Mouse (Mus musculus) forebrain, embryonic 15.5 days (tissue): ENCODE measurements around the gene Gm49450. TPM values are rescaled to one million over a fixed set of nuclear protein-coding genes. Genes with fewer than 3 reads are reported as not detected.
"Not testable (repeated sequence)": the region's sequence is repeated elsewhere in the genome, so short reads cannot be mapped to it uniquely, and the experiment has no call there.

Experiments used
- ATAC-seq: fragments of 200-750 bp; cut with Nextera tagmentation; replicated peaks from 2 replicates; pipeline ENCODE4 v1.8.0; 2017; ENCODE audit warnings: mild to moderate bottlenecking, moderate TSS enrichment, moderate library complexity
- H3K27ac ChIP-seq: fragments of 300-500 bp; sonication (generic); replicated peaks from 2 replicates; pipeline ENCODE4 v1.5.1; 2015; ENCODE audit warnings: mild to moderate bottlenecking, inconsistent platforms
- H3K27me3 ChIP-seq: fragments of 300-500 bp; sonication (generic); 2 replicates; pipeline ENCODE4 v1.6.1; 2015; ENCODE audit warnings: inconsistent platforms
- H3K36me3 ChIP-seq: fragments of 300-500 bp; sonication (generic); 2 replicates; pipeline ENCODE4 v1.6.1; 2015; ENCODE audit warnings: mild to moderate bottlenecking, inconsistent platforms
- H3K4me1 ChIP-seq: fragments of 300-500 bp; sonication (generic); 2 replicates; pipeline ENCODE4 v1.6.1; 2015; ENCODE audit warnings: inconsistent platforms
- H3K4me2 ChIP-seq: fragments of 300-500 bp; sonication (generic); replicated peaks from 2 replicates; pipeline ENCODE4 v1.6.1; 2015; ENCODE audit warnings: mild to moderate bottlenecking, inconsistent platforms
- H3K4me3 ChIP-seq: fragments of 300-500 bp; sonication (generic); 2 replicates; pipeline ENCODE4 v1.5.1; 2015; ENCODE audit warnings: mild to moderate bottlenecking, inconsistent platforms
- H3K9ac ChIP-seq: fragments of 300-500 bp; sonication (generic); replicated peaks from 2 replicates; pipeline ENCODE4 v1.6.1; 2015; ENCODE audit warnings: mild to moderate bottlenecking, inconsistent platforms
- H3K9me3 ChIP-seq: fragments of 300-500 bp; sonication (generic); 2 replicates; pipeline ENCODE4 v1.6.1; 2016; ENCODE audit warnings: inconsistent platforms
- WGBS: fragments of 180-500 bp; shearing (Covaris S2); methylation state at CpG from one replicate; pipeline ENCODE4 v1.1.7; 2015; ENCODE audit warnings: mixed read lengths; 5-methylcytosine and 5-hydroxymethylcytosine counted together
- polyA plus RNA-seq: library from polyadenylated mRNA; unstranded; fragments of >200 nt; fragmentation: Nextera tagmentation; extraction: Ambion mirVana; gene quantifications from 2 replicates; pipeline ENCODE4 v1.2.1, GENCODE M21; 2015

The Gm49450 gene
- polyA plus RNA-seq, 1 experiment from 2014 or later: not detected

DNA sequence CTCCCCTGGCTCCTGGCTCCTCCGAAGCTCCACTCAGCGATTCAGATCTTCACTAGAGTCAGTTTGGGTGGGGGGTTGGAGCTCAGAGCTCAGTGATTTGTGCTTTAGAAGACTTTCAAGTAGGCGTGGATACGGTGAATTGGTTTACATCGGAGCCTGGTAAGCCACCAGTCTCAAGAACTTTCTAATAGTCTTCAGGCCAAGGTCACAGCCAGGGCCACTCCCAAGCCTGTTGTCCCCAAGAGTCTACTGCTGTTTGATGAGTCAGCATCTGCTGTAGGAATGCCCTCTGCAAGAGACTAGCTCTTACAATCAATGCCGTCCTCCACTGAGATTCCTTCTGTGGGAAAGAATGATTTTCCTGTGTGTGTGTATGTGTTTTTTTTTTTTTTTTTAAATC lies 28.7 kb upstream of the Gm49450 start:
- Histone ChIP-seq H3K36me3 (no peaks in the 10 kb centered on the region), H3K27ac (peak overlapping the region; percentile 98), H3K9me3 (no peaks in the 10 kb centered on the region), H3K4me2 (no peak overlapping the region), H3K4me3 (no peak overlapping the region), H3K4me1 (peaks cover 61% of the 10 kb centered on the region), H3K27me3 (no peaks in the 10 kb centered on the region), H3K9ac (no peak overlapping the region)
- no peak for ATAC-seq
- WGBS: 85% methylated on average over 6 of the region's 6 CpGs

GRCm38 (mm10) chr15:98980012-98980614 lies 26.8 kb upstream of the Gm49450 start:
- Histone ChIP-seq H3K4me1 (peaks cover 51% of the 10 kb centered on the region), H3K27ac (no peak overlapping the region), H3K4me2 (no peak overlapping the region), H3K4me3 (no peak overlapping the region), H3K9me3 (no peaks in the 10 kb centered on the region), H3K9ac (no peak overlapping the region), H3K36me3 (no peaks in the 10 kb centered on the region), H3K27me3 (no peaks in the 10 kb centered on the region)
- 36% methylated on average over 7 of the region's 7 CpGs for WGBS
- no peak for ATAC-seq

GRCm38 (mm10) chr15:98978409-98979172 lies 25.2 kb upstream of the Gm49450 start:
- Histone ChIP-seq H3K4me3 (no peak overlapping the region), H3K27ac (peak overlapping the region; percentile 78), H3K36me3 (no peaks in the 10 kb centered on the region), H3K4me1 (peaks cover 40% of the 10 kb centered on the region), H3K9me3 (no peaks in the 10 kb centered on the region), H3K9ac (no peak overlapping the region), H3K4me2 (0 out of 2 replicates have a peak overlapping the region, but pooled peaks have one; percentile 32), H3K27me3 (no peaks in the 10 kb centered on the region)
- no peak for ATAC-seq
- WGBS: 46% methylated on average over 20 of the region's 20 CpGs

GRCm38 (mm10) chr15:98977759-98978408 lies 24.5 kb upstream of the Gm49450 start:
- peaks cover 36% of the 10 kb centered on the region for H3K4me1 ChIP-seq
- H3K4me3 ChIP-seq: no peak overlapping the region
- H3K9me3 ChIP-seq: no peaks in the 10 kb centered on the region
- peak overlapping the region; percentile 32 for H3K4me2 ChIP-seq
- peak overlapping the region; percentile 25; the same call in 1 of the 2 replicates for H3K9ac ChIP-seq
- H3K27me3 ChIP-seq: no peaks in the 10 kb centered on the region
- peak overlapping the region; percentile 78 for H3K27ac ChIP-seq
- 30% methylated on average over 14 of the region's 14 CpGs for WGBS
- peak; percentile 63 for ATAC-seq
- no peaks in the 10 kb centered on the region for H3K36me3 ChIP-seq

DNA sequence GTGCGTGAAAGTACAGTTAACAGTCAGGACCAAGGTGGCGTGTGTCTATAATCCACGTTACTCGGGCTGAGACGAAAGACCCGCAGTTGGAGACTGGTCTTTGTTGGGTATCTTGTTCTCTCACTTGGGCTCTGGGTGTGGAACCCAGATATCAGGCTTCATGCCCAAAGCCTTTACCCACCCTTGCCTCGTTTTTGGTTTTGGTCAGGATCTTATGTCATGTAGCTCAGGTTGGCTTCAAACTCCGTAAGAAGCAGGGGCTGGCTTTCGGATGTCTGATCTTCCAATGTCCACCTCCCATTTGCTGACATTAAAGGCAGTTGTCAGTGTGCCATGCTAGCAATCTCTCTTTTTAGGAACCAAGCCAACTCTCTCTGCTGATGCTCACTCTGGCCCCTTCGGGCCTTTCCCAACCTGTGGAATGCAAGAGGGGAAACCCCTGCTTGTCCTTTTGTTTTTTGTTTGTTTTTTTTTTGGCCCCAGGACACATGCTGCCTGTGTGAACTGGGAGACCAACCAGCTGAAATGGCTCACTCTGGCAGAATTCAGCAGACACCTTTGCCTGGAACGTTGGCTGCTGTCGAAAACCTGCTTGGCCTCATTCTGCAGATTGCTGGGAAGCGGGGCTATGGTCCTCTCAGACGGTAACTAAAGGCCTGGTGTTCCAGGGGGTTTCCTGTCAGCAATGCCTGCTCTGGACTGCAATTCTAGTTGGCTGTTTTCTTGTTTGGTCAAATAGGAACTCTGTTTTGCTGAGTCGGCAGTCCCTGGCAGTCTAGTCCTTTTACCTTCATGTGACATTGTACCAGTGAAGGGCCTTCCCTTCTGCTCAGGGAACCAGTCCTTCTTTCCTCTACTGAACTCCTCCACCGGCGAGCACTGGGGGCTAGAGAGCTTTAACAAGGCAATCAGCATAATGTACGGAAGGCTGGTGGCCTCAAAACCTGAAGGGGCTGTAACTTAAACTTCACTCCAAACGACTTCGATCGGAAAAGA lies 23.7 kb upstream of the Gm49450 start:
- 53% methylated on average over 21 of the region's 21 CpGs for WGBS
- Histone ChIP-seq H3K27ac (peak overlapping the region; percentile 78), H3K9ac (peak overlapping the region; percentile 25; the same call in 1 of the 2 replicates), H3K4me1 (peaks cover 32% of the 10 kb centered on the region), H3K9me3 (no peaks in the 10 kb centered on the region), H3K4me2 (peak overlapping the region; percentile 32), H3K27me3 (no peaks in the 10 kb centered on the region), H3K4me3 (no peak overlapping the region), H3K36me3 (no peaks in the 10 kb centered on the region)
- ATAC-seq: no peak

DNA sequence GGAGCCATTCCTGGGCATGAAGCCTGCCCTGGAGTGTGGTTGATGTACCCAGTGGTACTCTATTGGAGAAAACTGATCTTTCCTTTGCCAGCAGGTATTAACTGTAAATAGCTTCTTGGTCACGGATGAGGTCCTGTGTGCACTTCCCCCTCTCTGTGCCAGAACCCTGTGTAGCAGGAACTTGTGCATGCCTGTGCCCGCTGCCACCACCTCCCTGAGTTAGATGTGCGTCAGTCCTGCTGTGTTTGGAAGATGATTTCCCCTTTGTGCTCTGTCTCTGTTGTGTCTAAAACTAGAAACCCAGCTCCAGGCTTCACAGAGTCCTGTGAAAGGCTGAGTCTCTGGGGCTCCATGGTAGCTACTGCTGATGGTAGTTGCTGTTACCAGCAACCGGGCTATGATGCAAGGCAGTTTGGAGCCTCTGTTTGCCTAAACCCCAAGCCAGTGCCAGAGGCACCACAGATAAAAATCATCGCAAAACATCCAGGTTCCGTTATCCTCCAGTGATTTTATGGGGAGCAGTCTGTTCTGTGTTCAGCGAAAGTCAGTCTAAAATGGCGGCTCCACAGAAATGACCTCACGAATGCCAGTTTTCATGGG lies 19.8 kb upstream of the Gm49450 start:
- ATAC-seq: no peak
- H3K9ac ChIP-seq: no peak overlapping the region
- WGBS: 85% methylated on average over 9 of the region's 9 CpGs

DNA sequence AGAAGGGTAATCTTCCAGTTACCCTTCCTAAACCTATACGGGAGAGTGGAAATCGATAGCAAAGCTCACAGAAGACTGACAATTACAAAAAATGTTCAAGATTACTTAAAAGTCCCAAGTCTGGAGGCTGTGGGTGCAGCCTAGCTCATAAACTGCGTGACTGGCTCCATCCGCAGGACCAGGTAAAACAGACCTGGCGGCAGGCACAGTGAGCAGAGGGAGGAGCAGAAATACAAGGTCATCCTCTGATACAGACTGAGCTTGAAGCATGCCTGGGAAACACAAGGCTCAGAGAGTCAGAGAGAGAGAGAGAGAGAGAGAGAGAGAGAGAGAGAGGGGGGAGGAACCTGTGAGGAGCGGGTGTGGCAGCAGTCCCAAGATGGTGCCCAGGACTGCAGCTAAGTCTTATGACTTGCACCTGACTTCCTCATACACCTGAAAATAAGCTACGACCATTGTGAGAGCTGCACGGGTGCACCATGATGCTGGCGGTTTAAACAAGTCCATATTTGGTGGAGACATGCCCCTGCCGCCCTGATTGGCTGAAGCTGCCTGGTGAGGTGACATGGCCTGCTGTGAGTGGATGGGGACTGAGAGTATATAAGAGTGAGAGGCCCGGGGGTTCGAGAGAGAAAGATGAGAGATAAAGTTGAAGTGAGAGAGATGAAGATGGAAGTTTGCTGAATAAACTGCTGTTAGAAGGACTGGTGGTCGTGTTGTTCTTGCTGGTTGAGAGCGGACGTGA lies 18.4 kb upstream of the Gm49450 start:
- peak overlapping the region; percentile 37 for H3K4me2 ChIP-seq
- peak overlapping the region; percentile 45 for H3K9ac ChIP-seq
- ATAC-seq: peak; percentile 23; the same call in 1 of the 2 replicates
- 54% methylated on average over 15 of the region's 15 CpGs for WGBS
- H3K4me3 ChIP-seq: peak overlapping the region; percentile 12
- H3K27me3 ChIP-seq, H3K9me3 ChIP-seq, H3K36me3 ChIP-seq: not testable (repeated sequence)
- H3K27ac ChIP-seq: peak overlapping the region; percentile 95
- peaks cover 46% of the 10 kb centered on the region for H3K4me1 ChIP-seq

More for the DNA sequence above, 19.8 kb upstream of the Gm49450 start:
- Histone ChIP-seq H3K27me3 (no peaks in the 10 kb centered on the region), H3K4me3 (no peak overlapping the region), H3K27ac (peak overlapping the region; percentile 95), H3K9me3 (no peaks in the 10 kb centered on the region), H3K36me3 (no peaks in the 10 kb centered on the region), H3K4me2 (no peak overlapping the region), H3K4me1 (peaks cover 57% of the 10 kb centered on the region)

DNA sequence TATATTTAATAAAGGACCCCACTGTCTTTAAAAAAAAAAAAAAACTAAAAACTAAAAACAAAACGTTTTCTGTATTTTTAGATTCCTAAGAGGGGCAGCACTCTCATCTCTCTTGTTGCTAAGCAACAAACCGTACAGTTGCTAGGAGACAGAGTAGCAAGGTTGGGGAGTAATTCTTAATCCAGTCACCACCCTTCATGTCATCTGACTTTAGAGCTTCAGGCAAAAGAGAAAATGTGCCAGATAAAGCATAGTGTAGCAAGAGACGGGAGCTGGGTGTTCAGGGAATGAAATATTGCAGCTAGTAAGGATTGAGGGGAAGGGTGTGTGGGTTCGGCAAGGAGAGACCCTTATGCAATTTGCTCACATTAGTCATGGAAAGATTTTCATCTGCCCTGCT lies 17.8 kb upstream of the Gm49450 start:
- Histone ChIP-seq H3K9me3 (no peaks in the 10 kb centered on the region), H3K9ac (peak overlapping the region; percentile 45), H3K27me3 (no peaks in the 10 kb centered on the region), H3K27ac (peak overlapping the region; percentile 95), H3K4me3 (peak overlapping the region; percentile 12), H3K4me1 (peaks cover 44% of the 10 kb centered on the region), H3K36me3 (no peaks in the 10 kb centered on the region), H3K4me2 (peak overlapping the region; percentile 37)
- ATAC-seq: peak; percentile 75
- 3% methylated on average over 4 of the region's 4 CpGs for WGBS

- peaks cover 44% of the 10 kb centered on the region for H3K4me1 ChIP-seq
- 3% methylated on average over 16 of the region's 16 CpGs for WGBS
- ATAC-seq: no peak
Observed at GRCm38 (mm10) chr15:98969372-98970101, 16.2 kb upstream of the Gm49450 start.

GRCm38 (mm10) chr15:98968701-98969371 lies 15.5 kb upstream of the Gm49450 start:
- Histone ChIP-seq H3K4me3 (0 out of 2 replicates have a peak overlapping the region, but pooled peaks have one; percentile 3), H3K9me3 (no peaks in the 10 kb centered on the region)
- WGBS: 2% methylated on average over 12 of the region's 12 CpGs

More at GRCm38 (mm10) chr15:98969372-98970101, 16.2 kb upstream of the Gm49450 start:
- Histone ChIP-seq H3K4me2 (peak overlapping the region; percentile 33), H3K4me3 (peak overlapping the region; percentile 3; the same call in 1 of the 2 replicates), H3K9me3 (no peaks in the 10 kb centered on the region), H3K9ac (peak overlapping the region; percentile 40), H3K36me3 (no peaks in the 10 kb centered on the region), H3K27me3 (no peaks in the 10 kb centered on the region), H3K27ac (peak overlapping the region; percentile 95)

More at GRCm38 (mm10) chr15:98968701-98969371, 15.5 kb upstream of the Gm49450 start:
- Histone ChIP-seq H3K4me1 (peaks cover 44% of the 10 kb centered on the region), H3K9ac (peak overlapping the region; percentile 40), H3K4me2 (peak overlapping the region; percentile 33), H3K27ac (peak overlapping the region; percentile 95), H3K36me3 (no peaks in the 10 kb centered on the region), H3K27me3 (no peaks in the 10 kb centered on the region)
- peak; percentile 76 for ATAC-seq
